Mouse (Mus musculus): ENCODE measurements around the gene Psma4. TPM values are rescaled to one million over a fixed set of nuclear protein-coding genes. Genes with fewer than 3 reads are reported as not detected.

Psma4 gene
- 272 and 275 TPM in 2 replicates for polyA plus RNA-seq (2014; fragmentation: Nextera tagmentation; extraction: Ambion mirVana)

DNA sequence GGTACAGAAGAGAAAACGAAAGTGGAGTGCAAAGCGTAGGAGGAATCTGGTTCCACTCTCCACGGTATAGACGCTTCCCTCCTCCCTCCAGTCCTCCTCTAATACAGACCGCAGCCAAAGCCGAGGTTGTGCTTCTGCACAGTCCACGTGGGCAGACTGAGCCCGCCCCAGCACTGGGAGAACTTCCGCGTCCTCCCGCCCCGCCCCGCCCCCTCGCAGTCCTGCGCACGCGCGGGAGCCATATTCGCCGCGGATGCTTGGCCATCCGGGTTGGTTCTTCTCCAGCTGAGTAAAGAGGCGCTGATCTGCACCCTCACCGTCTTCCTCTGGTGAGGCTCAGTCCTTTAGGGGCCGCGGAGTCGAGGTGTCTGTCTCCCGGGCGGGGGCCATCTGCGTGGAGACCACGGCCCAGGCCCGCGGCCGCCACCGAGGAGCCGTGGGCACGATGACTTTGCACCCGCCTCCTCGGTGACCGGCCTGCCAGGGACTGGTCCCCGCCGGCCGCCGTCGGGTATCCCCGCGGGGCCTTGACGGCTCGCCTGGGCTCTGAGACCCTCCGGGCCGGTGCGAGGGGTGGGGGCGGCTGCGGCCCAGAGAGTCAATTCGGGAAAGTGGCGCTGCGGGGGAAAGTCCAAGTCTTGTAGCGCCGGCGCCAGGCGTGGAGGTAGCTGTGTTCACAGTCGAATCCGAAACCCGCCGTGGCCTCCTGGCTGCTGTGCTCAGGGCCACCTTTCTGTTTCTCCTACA is at the start of gene Psma4, which contains the start of gene AY074887:
Gene Psma4 (plus strand): TSS at position 216 of the 747 bp plus-strand sequence.
Gene AY074887 (minus strand): TSS at position 424 of the 747 bp plus-strand sequence.
- Histone ChIP-seq H3K36me3 (ENCODE audit: control insufficient read depth, insufficient read depth, low read length) (peaks cover 19% of the 10 kb centered on the region), H3K4me1 (ENCODE audit: control insufficient read depth, insufficient read depth, low read length) (peaks cover 13% of the 10 kb centered on the region; the same call in 1 of the 2 replicates), H3K27me3 (ENCODE audit: control insufficient read depth, insufficient read depth, low read length) (no peaks in the 10 kb centered on the region; the same call in 1 of the 2 replicates), H3K27ac (ENCODE audit: low read depth, low read length) (peak within 1 kb of the TSS; percentile 92), H3K4me2 (ENCODE audit: low read depth, low read length) (peak within 1 kb of the TSS; percentile 84), H3K9me3 (ENCODE audit: control insufficient read depth, low read length) (no peaks in the 10 kb centered on the region), H3K4me3 (ENCODE audit: low read depth, low read length) (peak within 1 kb of the TSS; percentile 83), H3K9ac (replicated peaks; ENCODE audit: low read depth, low read length) (peak within 1 kb of the TSS; percentile 80)
- peak; percentile 100 for ATAC-seq (ENCODE audit: low read depth)
- under 1% methylated on average over 56 of the region's 65 CpGs for WGBS

- H3K9ac ChIP-seq (replicated peaks; ENCODE audit: low read depth, low read length): no peak overlapping the region
- H3K27ac ChIP-seq (ENCODE audit: low read depth, low read length): no peak overlapping the region
- 95% methylated on average over 5 of the region's 5 CpGs for WGBS
- H3K27me3 ChIP-seq (ENCODE audit: control insufficient read depth, insufficient read depth, low read length): no peaks in the 10 kb centered on the region
- no peaks in the 10 kb centered on the region for H3K9me3 ChIP-seq (ENCODE audit: control insufficient read depth, low read length)
- no peak overlapping the region for H3K4me3 ChIP-seq (ENCODE audit: low read depth, low read length)
- peaks cover 33% of the 10 kb centered on the region for H3K36me3 ChIP-seq (ENCODE audit: control insufficient read depth, insufficient read depth, low read length)
- no peaks in the 10 kb centered on the region for H3K4me1 ChIP-seq (ENCODE audit: control insufficient read depth, insufficient read depth, low read length)
- no peak overlapping the region for H3K4me2 ChIP-seq (ENCODE audit: low read depth, low read length)
- ATAC-seq (ENCODE audit: low read depth): no peak
Observed at GRCm38 (mm10) chr9:54909446-54909845, 41.1 kb upstream of the Psma4 start.

- 76% methylated on average over 7 of the region's 7 CpGs for WGBS
Observed at GRCm38 (mm10) chr9:54915576-54915975, 35.0 kb upstream of the Psma4 start.

GRCm38 (mm10) chr9:54916401-54916800 is 34.2 kb upstream of the Psma4 start:
- Histone ChIP-seq H3K9ac (replicated peaks; ENCODE audit: low read depth, low read length) (no peak overlapping the region), H3K36me3 (ENCODE audit: control insufficient read depth, insufficient read depth, low read length) (peaks cover 4% of the 10 kb centered on the region; the same call in 1 of the 2 replicates), H3K4me1 (ENCODE audit: control insufficient read depth, insufficient read depth, low read length) (no peaks in the 10 kb centered on the region; the same call in 1 of the 2 replicates), H3K4me2 (ENCODE audit: low read depth, low read length) (peak overlapping the region; percentile 80), H3K9me3 (ENCODE audit: control insufficient read depth, low read length) (no peaks in the 10 kb centered on the region), H3K4me3 (ENCODE audit: low read depth, low read length) (peak overlapping the region; percentile 69; the same call in 1 of the 2 replicates), H3K27me3 (ENCODE audit: control insufficient read depth, insufficient read depth, low read length) (no peaks in the 10 kb centered on the region), H3K27ac (ENCODE audit: low read depth, low read length) (no peak overlapping the region)
- WGBS: 75% methylated on average over 8 of the region's 8 CpGs
- ATAC-seq (ENCODE audit: low read depth): no peak; the same call in 1 of the 2 replicates

More at GRCm38 (mm10) chr9:54915576-54915975, 35.0 kb upstream of the Psma4 start:
- no peaks in the 10 kb centered on the region for H3K9me3 ChIP-seq (ENCODE audit: control insufficient read depth, low read length)
- no peak overlapping the region for H3K4me3 ChIP-seq (ENCODE audit: low read depth, low read length)
- H3K4me1 ChIP-seq (ENCODE audit: control insufficient read depth, insufficient read depth, low read length): no peaks in the 10 kb centered on the region; the same call in 1 of the 2 replicates
- H3K27me3 ChIP-seq (ENCODE audit: control insufficient read depth, insufficient read depth, low read length): no peaks in the 10 kb centered on the region
- H3K27ac ChIP-seq (ENCODE audit: low read depth, low read length): no peak overlapping the region
- no peak for ATAC-seq (ENCODE audit: low read depth)
- no peak overlapping the region for H3K9ac ChIP-seq (replicated peaks; ENCODE audit: low read depth, low read length)
- H3K36me3 ChIP-seq (ENCODE audit: control insufficient read depth, insufficient read depth, low read length): peaks cover 6% of the 10 kb centered on the region; the same call in 1 of the 2 replicates
- H3K4me2 ChIP-seq (ENCODE audit: low read depth, low read length): no peak overlapping the region

DNA sequence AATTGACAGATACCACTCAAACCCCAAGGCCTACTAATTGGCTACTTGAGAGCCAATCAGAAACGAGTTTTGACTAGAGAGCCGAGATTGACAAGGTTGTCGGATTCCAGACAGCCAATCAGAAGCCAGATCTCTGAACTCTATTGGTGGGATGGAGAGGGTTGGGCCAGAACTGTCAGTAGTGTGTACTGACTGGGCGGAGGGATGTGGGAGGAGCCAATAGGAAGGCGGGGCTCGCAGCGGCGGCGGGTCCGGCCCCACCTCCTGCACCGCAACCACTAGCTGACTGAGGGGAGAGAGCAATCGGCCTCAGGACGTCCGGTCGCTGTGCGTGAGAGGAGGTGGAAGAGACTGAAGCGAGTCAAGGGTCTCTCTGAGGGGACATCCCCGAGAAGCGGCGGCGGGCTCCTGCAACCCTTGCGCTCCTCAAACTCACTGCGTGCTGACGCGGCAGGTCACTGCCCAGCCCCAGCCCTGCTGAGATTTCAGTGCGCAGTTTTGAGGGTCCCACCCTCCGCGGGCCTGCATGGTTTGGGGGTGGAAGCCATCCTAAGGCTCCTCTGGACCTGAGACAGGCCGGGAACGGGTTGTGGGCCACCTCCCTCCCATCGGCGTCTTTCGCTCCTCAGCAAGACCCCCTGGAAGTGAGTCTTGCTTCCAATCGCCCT is 33.4 kb upstream of the Psma4 start, which contains the start of gene Hykk:
Gene Hykk (plus strand): TSS at position 274 of the 668 bp plus-strand sequence.
- peak within 1 kb of the TSS; percentile 80 for H3K4me2 ChIP-seq (ENCODE audit: low read depth, low read length)
- no peaks in the 10 kb centered on the region for H3K36me3 ChIP-seq (ENCODE audit: control insufficient read depth, insufficient read depth, low read length)
- no peaks in the 10 kb centered on the region for H3K27me3 ChIP-seq (ENCODE audit: control insufficient read depth, insufficient read depth, low read length)
- WGBS: under 1% methylated on average over 33 of the region's 34 CpGs
- H3K9ac ChIP-seq (replicated peaks; ENCODE audit: low read depth, low read length): peak within 1 kb of the TSS; percentile 57
- ATAC-seq (ENCODE audit: low read depth): peak; percentile 99
- no peaks in the 10 kb centered on the region for H3K9me3 ChIP-seq (ENCODE audit: control insufficient read depth, low read length)
- H3K4me3 ChIP-seq (ENCODE audit: low read depth, low read length): peak within 1 kb of the TSS; percentile 69
- no peaks in the 10 kb centered on the region; the same call in 1 of the 2 replicates for H3K4me1 ChIP-seq (ENCODE audit: control insufficient read depth, insufficient read depth, low read length)
- H3K27ac ChIP-seq (ENCODE audit: low read depth, low read length): no peak within 1 kb of the TSS

DNA sequence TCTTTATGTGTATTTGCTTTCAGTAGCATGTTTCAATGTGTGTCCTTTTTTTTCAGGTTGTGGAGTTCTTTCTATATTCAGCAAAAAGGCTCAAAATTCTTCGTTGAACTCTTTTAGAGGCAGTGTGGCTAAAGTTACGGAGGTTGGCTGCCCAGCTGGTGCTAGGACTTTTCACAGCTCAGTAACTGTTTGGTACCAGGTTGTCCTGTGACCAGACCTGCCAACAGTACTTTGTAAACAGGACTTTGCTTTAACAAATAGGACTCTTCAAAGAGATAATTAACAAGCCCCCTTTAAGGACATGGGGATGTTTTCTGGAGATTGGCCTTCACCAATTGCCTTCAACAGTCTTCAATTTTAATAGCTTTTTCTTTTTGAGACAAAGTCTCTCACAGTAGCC is 32.4 kb upstream of the Psma4 start:
- Histone ChIP-seq H3K4me1 (ENCODE audit: control insufficient read depth, insufficient read depth, low read length) (no peaks in the 10 kb centered on the region; the same call in 1 of the 2 replicates), H3K4me3 (ENCODE audit: low read depth, low read length) (no peak overlapping the region), H3K9me3 (ENCODE audit: control insufficient read depth, low read length) (no peaks in the 10 kb centered on the region), H3K9ac (replicated peaks; ENCODE audit: low read depth, low read length) (no peak overlapping the region), H3K27me3 (ENCODE audit: control insufficient read depth, insufficient read depth, low read length) (no peaks in the 10 kb centered on the region), H3K4me2 (ENCODE audit: low read depth, low read length) (no peak overlapping the region), H3K27ac (ENCODE audit: low read depth, low read length) (no peak overlapping the region), H3K36me3 (ENCODE audit: control insufficient read depth, insufficient read depth, low read length) (no peaks in the 10 kb centered on the region)
- WGBS: 77% methylated on average over 2 of the region's 2 CpGs
- no peak for ATAC-seq (ENCODE audit: low read depth)

DNA sequence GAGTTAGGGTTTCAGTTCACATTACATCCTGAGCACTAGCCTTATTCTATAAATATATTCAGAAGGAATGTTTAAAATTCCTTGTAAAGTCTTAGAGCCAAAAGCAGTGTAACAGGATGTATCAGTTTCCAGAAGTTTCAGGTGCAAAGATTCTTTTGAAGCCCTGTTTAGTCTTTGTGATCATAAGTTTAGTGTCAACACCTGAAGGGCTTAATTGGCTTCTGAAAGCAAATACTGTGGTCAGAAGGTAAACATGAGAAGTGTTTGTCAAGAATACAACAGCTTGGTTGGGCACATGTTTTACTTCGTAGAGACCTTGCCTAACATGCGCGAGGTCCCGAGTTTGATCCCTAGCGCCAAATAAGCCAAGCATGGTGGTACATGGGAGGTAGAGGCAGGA is 31.8 kb upstream of the Psma4 start:
- Histone ChIP-seq H3K27me3 (ENCODE audit: control insufficient read depth, insufficient read depth, low read length) (no peaks in the 10 kb centered on the region), H3K4me1 (ENCODE audit: control insufficient read depth, insufficient read depth, low read length) (no peaks in the 10 kb centered on the region; the same call in 1 of the 2 replicates), H3K9ac (replicated peaks; ENCODE audit: low read depth, low read length) (no peak overlapping the region), H3K4me2 (ENCODE audit: low read depth, low read length) (no peak overlapping the region), H3K36me3 (ENCODE audit: control insufficient read depth, insufficient read depth, low read length) (no peaks in the 10 kb centered on the region), H3K4me3 (ENCODE audit: low read depth, low read length) (no peak overlapping the region), H3K27ac (ENCODE audit: low read depth, low read length) (no peak overlapping the region), H3K9me3 (ENCODE audit: control insufficient read depth, low read length) (no peaks in the 10 kb centered on the region)
- ATAC-seq (ENCODE audit: low read depth): no peak
- WGBS: 94% methylated on average over 5 of the region's 5 CpGs

DNA sequence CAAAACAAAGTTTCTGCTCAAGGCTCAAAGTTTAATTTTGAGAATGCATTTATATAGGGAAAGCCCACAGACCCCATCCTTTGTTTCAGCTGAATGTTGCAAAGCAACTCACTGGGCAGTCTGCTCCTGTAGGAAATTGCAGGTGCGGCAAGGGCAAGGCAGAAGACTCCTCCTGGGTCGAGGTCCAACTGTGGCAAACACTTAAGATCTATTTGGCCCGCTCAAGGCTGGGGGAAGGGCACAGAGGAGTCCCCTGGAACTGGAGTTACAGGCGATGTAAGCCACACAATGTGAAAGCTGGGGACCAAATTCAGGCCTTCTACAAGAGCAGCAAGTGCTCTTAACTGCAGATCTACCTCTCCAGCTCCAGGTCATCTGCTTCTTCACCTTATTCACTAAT is 30.6 kb upstream of the Psma4 start:
- Histone ChIP-seq H3K4me1 (ENCODE audit: control insufficient read depth, insufficient read depth, low read length) (no peaks in the 10 kb centered on the region; the same call in 1 of the 2 replicates), H3K9me3 (ENCODE audit: control insufficient read depth, low read length) (no peaks in the 10 kb centered on the region), H3K27ac (ENCODE audit: low read depth, low read length) (no peak overlapping the region), H3K36me3 (ENCODE audit: control insufficient read depth, insufficient read depth, low read length) (no peaks in the 10 kb centered on the region), H3K9ac (replicated peaks; ENCODE audit: low read depth, low read length) (no peak overlapping the region), H3K4me3 (ENCODE audit: low read depth, low read length) (no peak overlapping the region), H3K27me3 (ENCODE audit: control insufficient read depth, insufficient read depth, low read length) (no peaks in the 10 kb centered on the region), H3K4me2 (ENCODE audit: low read depth, low read length) (no peak overlapping the region)
- ATAC-seq (ENCODE audit: low read depth): no peak
- WGBS: 52% methylated on average over 4 of the region's 4 CpGs

DNA sequence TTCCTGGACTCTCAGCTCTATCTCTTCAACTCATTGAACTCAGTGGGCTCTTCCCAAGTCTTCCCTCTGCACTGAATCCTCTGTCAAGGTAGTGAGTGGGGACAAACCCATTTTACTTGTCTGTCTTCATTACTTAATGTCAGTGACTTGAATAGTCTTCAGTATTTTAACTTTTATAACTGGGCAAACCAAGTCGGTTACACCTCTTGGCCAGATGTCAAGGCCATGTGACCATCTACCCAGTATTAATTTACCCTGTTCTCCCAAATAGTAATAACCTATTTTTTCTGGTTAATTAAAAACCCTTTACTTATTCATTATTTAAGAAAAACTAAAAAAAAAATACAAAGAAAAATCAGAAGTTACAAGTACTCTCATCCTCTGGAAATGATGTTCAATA is 19.8 kb upstream of the Psma4 start:
- Histone ChIP-seq H3K9ac (replicated peaks; ENCODE audit: low read depth, low read length) (no peak overlapping the region), H3K4me1 (ENCODE audit: control insufficient read depth, insufficient read depth, low read length) (no peaks in the 10 kb centered on the region), H3K36me3 (ENCODE audit: control insufficient read depth, insufficient read depth, low read length) (no peaks in the 10 kb centered on the region), H3K4me3 (ENCODE audit: low read depth, low read length) (no peak overlapping the region), H3K9me3 (ENCODE audit: control insufficient read depth, low read length) (no peaks in the 10 kb centered on the region), H3K27ac (ENCODE audit: low read depth, low read length) (no peak overlapping the region), H3K27me3 (ENCODE audit: control insufficient read depth, insufficient read depth, low read length) (no peaks in the 10 kb centered on the region), H3K4me2 (ENCODE audit: low read depth, low read length) (no peak overlapping the region)
- ATAC-seq (ENCODE audit: low read depth): no peak
- WGBS: 91% methylated on average over 1 of the region's 1 CpGs

Data from neural tube, embryonic 14.5 days (tissue).